Mouse (Mus musculus) liver, embryonic 14.5 days (tissue): ENCODE results near the gene Dglucy.

Source experiments
- CTCF ChIP-seq: IDR thresholded peaks from 2 replicates; pipeline ENCODE4 v1.5.1; 2016; ENCODE audit warnings: antibody characterized with exemption, low read depth, control low read depth
- EP300 ChIP-seq: IDR thresholded peaks from 2 replicates; pipeline ENCODE4 v1.6.1; 2016; ENCODE audit warnings: antibody characterized with exemption, low read depth

DNA sequence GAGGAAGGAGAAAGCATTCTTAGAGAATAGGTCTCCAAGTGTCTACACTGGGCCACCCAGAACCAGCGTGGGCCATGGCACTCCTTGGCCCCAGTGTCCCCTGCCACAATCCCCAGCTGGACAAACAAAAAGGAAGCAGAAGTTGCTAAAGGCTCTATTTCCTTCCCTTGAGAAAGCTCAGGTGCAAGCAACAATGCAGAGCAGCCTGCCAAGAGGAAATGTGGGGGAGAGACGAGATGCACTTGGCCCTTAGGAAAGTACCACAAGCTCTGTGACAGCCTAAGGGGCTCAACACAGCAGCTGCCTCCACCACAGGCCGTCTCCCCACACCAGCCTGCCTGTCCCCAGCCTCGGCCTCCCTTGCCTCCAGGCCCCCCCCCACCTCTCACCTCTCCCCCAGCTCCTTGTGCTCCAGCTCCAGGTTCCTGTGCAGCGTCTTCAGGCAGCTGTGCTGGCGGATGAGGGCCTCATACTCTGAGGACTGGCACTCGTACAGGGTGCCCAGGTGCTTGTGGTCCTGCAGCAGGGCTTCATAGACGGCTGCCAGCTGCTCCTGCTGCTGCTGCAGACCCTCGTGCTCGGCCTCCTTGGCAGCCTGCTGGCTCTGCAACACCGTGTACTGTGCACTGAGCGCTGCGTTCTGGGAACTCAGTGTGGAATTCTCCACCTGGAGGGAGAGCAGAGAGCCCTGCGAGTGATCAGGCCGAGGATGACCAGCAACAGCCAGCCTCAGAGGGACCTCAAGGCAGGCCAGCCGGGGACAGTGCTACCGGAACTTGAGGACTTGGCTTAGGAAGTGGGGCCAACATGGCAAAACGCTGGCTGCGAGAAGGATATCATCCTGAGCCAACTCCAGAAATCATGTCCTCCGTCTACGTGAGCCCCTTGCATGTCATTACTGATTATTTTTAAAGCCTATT, 158.8 kb downstream of the Dglucy start:
- TF ChIP-seq CTCF, result no peak
- no peak for TF ChIP-seq EP300
